Mouse (Mus musculus) limb, embryonic 10.5 days (tissue): ENCODE measurements around the gene Ikbkg. TPM values are rescaled to one million over a fixed set of nuclear protein-coding genes. Genes with fewer than 3 reads are reported as not detected.
A peak's percentile ranks its signal among the peaks of the same experiment; 100 is the strongest.
"Not testable (repeated sequence)": the region's sequence is repeated elsewhere in the genome, so short reads cannot be mapped to it uniquely, and the experiment has no call there.

Experiments used
- DNase-seq: peaks from one replicate; pipeline ENCODE4 v3.0.0-alpha.2; 2017; ENCODE audit warnings: low spot score
- H3K27ac ChIP-seq: fragments of 300-500 bp; sonication (generic); 2 replicates; pipeline ENCODE4 v1.5.1; 2016; ENCODE audit warnings: mild to moderate bottlenecking
- H3K27me3 ChIP-seq: fragments of 300-500 bp; sonication (generic); 2 replicates; pipeline ENCODE4 v1.6.1; 2016; ENCODE audit warnings: low read depth, mild to moderate bottlenecking; ENCODE audit not compliant: poor library complexity, severe bottlenecking
- H3K36me3 ChIP-seq: fragments of 300-500 bp; sonication (generic); 2 replicates; pipeline ENCODE4 v1.6.1; 2016; ENCODE audit warnings: mild to moderate bottlenecking, moderate library complexity
- H3K4me1 ChIP-seq: fragments of 300-500 bp; sonication (generic); 2 replicates; pipeline ENCODE4 v1.6.1; 2016
- H3K4me3 ChIP-seq: fragments of 300-500 bp; sonication (generic); 2 replicates; pipeline ENCODE4 v1.5.1; 2016; ENCODE audit warnings: mild to moderate bottlenecking, moderate library complexity
- H3K9me3 ChIP-seq: fragments of 300-500 bp; sonication (generic); replicated peaks from 2 replicates; pipeline ENCODE4 v1.6.1; 2016; ENCODE audit warnings: mild to moderate bottlenecking
- WGBS: fragments of 180-500 bp; shearing (Covaris S2); methylation state at CpG from one replicate; pipeline ENCODE4 v1.1.7; 2016; 5-methylcytosine and 5-hydroxymethylcytosine counted together
- polyA plus RNA-seq: library from polyadenylated mRNA; unstranded; fragments of >200 nt; fragmentation: Nextera tagmentation; extraction: Ambion mirVana; gene quantifications from 2 replicates; pipeline ENCODE4 v1.2.1, GENCODE M21; 2016

Gene Ikbkg
- polyA plus RNA-seq, 1 experiment from 2014 or later = 17.8 TPM

GRCm38 (mm10) chrX:74413377-74413776, 20.3 kb downstream of the Ikbkg start:
- no peaks in the 10 kb centered on the region for H3K4me1 ChIP-seq
- H3K27me3 ChIP-seq = peaks cover 5% of the 10 kb centered on the region; the same call in 1 of the 2 replicates
- no peaks in the 10 kb centered on the region for H3K9me3 ChIP-seq
- no peak overlapping the region for H3K27ac ChIP-seq
- peak; percentile 61 for DNase-seq
- H3K36me3 ChIP-seq = peaks cover 15% of the 10 kb centered on the region
- H3K4me3 ChIP-seq = no peak overlapping the region

- Histone ChIP-seq H3K4me1 (no peaks in the 10 kb centered on the region), H3K27ac (no peak overlapping the region), H3K9me3 (no peaks in the 10 kb centered on the region), H3K4me3 (no peak overlapping the region), H3K36me3 (no peaks in the 10 kb centered on the region), H3K27me3 (peaks cover 6% of the 10 kb centered on the region; the same call in 1 of the 2 replicates)
- DNase-seq = no peak
Measured at GRCm38 (mm10) chrX:74424443-74424842, 31.4 kb downstream of the Ikbkg start.

- no peak for DNase-seq
- 94% methylated on average over 4 of the region's 4 CpGs for WGBS
- no peak overlapping the region for H3K4me3 ChIP-seq
- H3K27me3 ChIP-seq = peaks cover 6% of the 10 kb centered on the region; the same call in 1 of the 2 replicates
- H3K9me3 ChIP-seq = no peaks in the 10 kb centered on the region
- no peaks in the 10 kb centered on the region for H3K36me3 ChIP-seq
- no peaks in the 10 kb centered on the region; the same call in 1 of the 2 replicates for H3K4me1 ChIP-seq
- H3K27ac ChIP-seq = no peak overlapping the region
Measured at GRCm38 (mm10) chrX:74425195-74425594, 32.1 kb downstream of the Ikbkg start.

GRCm38 (mm10) chrX:74426256-74426655, 33.2 kb downstream of the Ikbkg start:
- no peak for DNase-seq
- H3K36me3 ChIP-seq = no peaks in the 10 kb centered on the region
- H3K4me1 ChIP-seq = no peaks in the 10 kb centered on the region; the same call in 1 of the 2 replicates
- H3K27me3 ChIP-seq = peaks cover 6% of the 10 kb centered on the region; the same call in 1 of the 2 replicates
- no peak overlapping the region for H3K27ac ChIP-seq
- H3K9me3 ChIP-seq = no peaks in the 10 kb centered on the region
- H3K4me3 ChIP-seq = no peak overlapping the region
- 83% methylated on average over 1 of the region's 1 CpGs for WGBS

- H3K27me3 ChIP-seq = peaks cover 6% of the 10 kb centered on the region; the same call in 1 of the 2 replicates
- 90% methylated on average over 3 of the region's 3 CpGs for WGBS
- DNase-seq = no peak
- H3K36me3 ChIP-seq = no peaks in the 10 kb centered on the region
- H3K9me3 ChIP-seq = no peaks in the 10 kb centered on the region
- H3K27ac ChIP-seq = no peak overlapping the region
- H3K4me3 ChIP-seq = no peak overlapping the region
- no peaks in the 10 kb centered on the region; the same call in 1 of the 2 replicates for H3K4me1 ChIP-seq
Measured at GRCm38 (mm10) chrX:74427116-74427515, 34.0 kb downstream of the Ikbkg start.

GRCm38 (mm10) chrX:74428146-74428825, 35.2 kb downstream of the Ikbkg start:
- Histone ChIP-seq H3K27me3 (peaks cover 6% of the 10 kb centered on the region; the same call in 1 of the 2 replicates), H3K9me3 (no peaks in the 10 kb centered on the region), H3K36me3 (peaks cover 6% of the 10 kb centered on the region; the same call in 1 of the 2 replicates), H3K4me1 (no peaks in the 10 kb centered on the region; the same call in 1 of the 2 replicates), H3K4me3 (peak overlapping the region; percentile 61), H3K27ac (peak overlapping the region; percentile 84)
- 14% methylated on average over 35 of the region's 35 CpGs for WGBS
- peak; percentile 30 for DNase-seq

- Histone ChIP-seq H3K4me1 (no peaks in the 10 kb centered on the region; the same call in 1 of the 2 replicates), H3K27ac (peak within 1 kb of the TSS; percentile 84), H3K27me3 (peaks cover 6% of the 10 kb centered on the region; the same call in 1 of the 2 replicates), H3K9me3 (no peaks in the 10 kb centered on the region), H3K36me3 (peaks cover 11% of the 10 kb centered on the region), H3K4me3 (peak within 1 kb of the TSS; percentile 61)
- DNase-seq = peak; percentile 82
- whole genome bisulfite sequencing = 19% methylated on average over 25 of the region's 25 CpGs
Measured at GRCm38 (mm10) chrX:74428826-74429276, 35.8 kb downstream of the Ikbkg start, which contains the start of gene G6pdx. TSS of gene G6pdx (minus strand) at chrX:74429194.

- Histone ChIP-seq H3K27me3 (peaks cover 6% of the 10 kb centered on the region; the same call in 1 of the 2 replicates), H3K4me1 (no peaks in the 10 kb centered on the region; the same call in 1 of the 2 replicates), H3K9me3 (no peaks in the 10 kb centered on the region), H3K4me3 (peak overlapping the region; percentile 61), H3K27ac (peak overlapping the region; percentile 84), H3K36me3 (peaks cover 16% of the 10 kb centered on the region)
- 11% methylated on average over 22 of the region's 22 CpGs for WGBS
- DNase-seq = peak; percentile 76
Measured at GRCm38 (mm10) chrX:74429290-74429821, 36.3 kb downstream of the Ikbkg start.

- Histone ChIP-seq H3K4me3 (no peak overlapping the region), H3K4me1 (no peaks in the 10 kb centered on the region), H3K27me3 (no peaks in the 10 kb centered on the region), H3K9me3 (no peaks in the 10 kb centered on the region), H3K27ac (no peak overlapping the region), H3K36me3 (peaks cover 14% of the 10 kb centered on the region)
- WGBS = 85% methylated on average over 4 of the region's 4 CpGs
- DNase-seq = no peak
Measured at GRCm38 (mm10) chrX:74451157-74451912, 58.2 kb downstream of the Ikbkg start.

- no peaks in the 10 kb centered on the region for H3K9me3 ChIP-seq
- no peak overlapping the region for H3K4me3 ChIP-seq
- WGBS = 14% methylated on average over 4 of the region's 4 CpGs
- DNase-seq = no peak
- no peaks in the 10 kb centered on the region for H3K27me3 ChIP-seq
- no peaks in the 10 kb centered on the region for H3K4me1 ChIP-seq
- H3K36me3 ChIP-seq = peaks cover 13% of the 10 kb centered on the region
- H3K27ac ChIP-seq = no peak overlapping the region
Measured at GRCm38 (mm10) chrX:74452773-74453172, 59.7 kb downstream of the Ikbkg start.

- not testable (repeated sequence) for DNase-seq, H3K36me3 ChIP-seq, H3K27me3 ChIP-seq, H3K27ac ChIP-seq, H3K4me3 ChIP-seq, H3K4me1 ChIP-seq, H3K9me3 ChIP-seq
- 82% methylated on average over 14 of the region's 14 CpGs for WGBS
Measured at GRCm38 (mm10) chrX:74481349-74481885, 88.3 kb downstream of the Ikbkg start, which contains the start of gene Gm6880. TSS of gene Gm6880 (minus strand) at chrX:74481399.

- no peaks in the 10 kb centered on the region for H3K9me3 ChIP-seq
- H3K27ac ChIP-seq = no peak overlapping the region
- no peak for DNase-seq
- no peaks in the 10 kb centered on the region for H3K4me1 ChIP-seq
- no CpG with 5 or more reads among the region's 1 CpGs for whole genome bisulfite sequencing
- no peaks in the 10 kb centered on the region for H3K27me3 ChIP-seq
- no peak overlapping the region for H3K4me3 ChIP-seq
- H3K36me3 ChIP-seq = no peaks in the 10 kb centered on the region
Measured at GRCm38 (mm10) chrX:74497131-74497530, 104.0 kb downstream of the Ikbkg start.
